Mouse (Mus musculus) olfactory bulb, adult 2 months (tissue): ENCODE results near the gene Btbd17. TPM values are rescaled to one million over a fixed set of nuclear protein-coding genes. Genes with fewer than 3 reads are reported as not detected.

ENCODE experiments used
- H3K27ac ChIP-seq: fragments of 200-500 bp; 2 replicates; pipeline ENCODE4 v1.5.1; 2012; ENCODE audit warnings: low read depth, low read length; ENCODE audit not compliant: insufficient read depth
- H3K4me1 ChIP-seq: fragments of 200-500 bp; 2 replicates; pipeline ENCODE4 v1.6.1; 2012; ENCODE audit warnings: low read length; ENCODE audit not compliant: control insufficient read depth, insufficient read depth
- H3K4me3 ChIP-seq: fragments of 200-500 bp; 2 replicates; pipeline ENCODE4 v1.5.1; 2012; ENCODE audit warnings: mild to moderate bottlenecking, low read depth, low read length, moderate library complexity; ENCODE audit not compliant: insufficient read depth
- CTCF ChIP-seq: fragments of 200-500 bp; IDR thresholded peaks from 2 replicates; pipeline ENCODE4 v1.5.1; 2012; ENCODE audit warnings: low read depth, mild to moderate bottlenecking, low read length, moderate library complexity; ENCODE audit not compliant: insufficient read depth
- POLR2A ChIP-seq: fragments of 200-500 bp; IDR thresholded peaks from 2 replicates; pipeline ENCODE4 v1.6.1; 2012; ENCODE audit warnings: mild to moderate bottlenecking, low read depth, low read length, moderate library complexity; ENCODE audit not compliant: insufficient read depth
- WGBS: fragments of 180-500 bp; shearing (Covaris S2); methylation state at CpG from one replicate; pipeline ENCODE4 v1.1.7; 2018; 5-methylcytosine and 5-hydroxymethylcytosine counted together
- polyA plus RNA-seq: library from polyadenylated mRNA; stranded (reverse); fragments of >200 nt; gene quantifications from 2 replicates; pipeline ENCODE4 v1.2.4, GENCODE M21; 2012; ENCODE audit warnings: low replicate concordance; ENCODE audit not compliant: missing spikeins, insufficient read depth, insufficient read length

Btbd17 gene
- polyA plus RNA-seq, 1 experiment, result not detected

GRCm38 (mm10) chr11:114747564-114748138 is 48.1 kb downstream of the Btbd17 start:
- TF ChIP-seq POLR2A (no peak), CTCF (no peak)
- 91% methylated on average over 12 of the region's 12 CpGs for WGBS
- Histone ChIP-seq H3K27ac (no peak overlapping the region), H3K4me3 (no peak overlapping the region), H3K4me1 (peaks cover 4% of the 10 kb centered on the region)

GRCm38 (mm10) chr11:114745134-114745533 is 50.6 kb downstream of the Btbd17 start:
- TF ChIP-seq CTCF, result peak; percentile 94
- no peak for TF ChIP-seq POLR2A
- no peak overlapping the region for H3K4me3 ChIP-seq
- no peak overlapping the region for H3K27ac ChIP-seq
- H3K4me1 ChIP-seq, result peaks cover 4% of the 10 kb centered on the region
- WGBS, result 1% methylated on average over 12 of the region's 12 CpGs

- Histone ChIP-seq H3K4me1 (peaks cover 4% of the 10 kb centered on the region), H3K4me3 (no peak overlapping the region), H3K27ac (no peak overlapping the region)
- no peak for TF ChIP-seq POLR2A
- TF ChIP-seq CTCF, result no peak
- WGBS, result 51% methylated on average over 6 of the region's 6 CpGs
Observed at GRCm38 (mm10) chr11:114741451-114741850, 54.3 kb downstream of the Btbd17 start.

Other genes with a start within 250 kb of the Btbd17 start
- gene Rpl38, start 127.4 kb downstream of the Btbd17 start, polyA plus RNA-seq, result 1,436 TPM in 1 of 2 replicates, not detected in the other
- not detected in 2 replicates for gene Ttyh2, start 120.5 kb downstream of the Btbd17 start, polyA plus RNA-seq
- not detected in 2 replicates for gene Dnaic2, start 68.5 kb downstream of the Btbd17 start, polyA plus RNA-seq
- gene Kif19a, start 30.6 kb downstream of the Btbd17 start, polyA plus RNA-seq, result not detected in 2 replicates
- not detected in 2 replicates for gene Gpr142, start 3.0 kb upstream of the Btbd17 start, polyA plus RNA-seq
- not detected in 2 replicates for gene Gprc5c, start 55.2 kb upstream of the Btbd17 start, polyA plus RNA-seq
- gene Cd300a, start 94.1 kb upstream of the Btbd17 start, polyA plus RNA-seq, result not detected in 2 replicates
- not detected in 2 replicates for gene Cd300lb, start 138.4 kb upstream of the Btbd17 start, polyA plus RNA-seq
- not detected in 2 replicates for gene Cd300c, start 173.2 kb upstream of the Btbd17 start, polyA plus RNA-seq
- gene Cd300ld, start 194.0 kb upstream of the Btbd17 start, polyA plus RNA-seq, result not detected in 2 replicates
- gene Cd300c2, start 205.9 kb upstream of the Btbd17 start, polyA plus RNA-seq, result not detected in 2 replicates
- not detected in 2 replicates for gene Cd300ld2, start 220.2 kb upstream of the Btbd17 start, polyA plus RNA-seq
- not detected in 2 replicates for gene Cd300ld4, start 231.1 kb upstream of the Btbd17 start, polyA plus RNA-seq
- gene Cd300ld5, start 241.8 kb upstream of the Btbd17 start, polyA plus RNA-seq, result not detected in 2 replicates